Mouse (Mus musculus) spleen, embryonic (tissue): ENCODE results near the gene Fdxr.

ENCODE experiments used
- CTCF ChIA-PET: fragments of 350-600 bp; sonication (Branson Sonifier 250); formaldehyde crosslinking; loops from one replicate; lab custom pipeline; 2022; lab: Charles Lee

Fdxr gene

GRCm38 (mm10) chr11:115276780-115277603 lies at the start of gene Fdxr:
Fdxr (minus strand) TSS chr11:115277050.
- CTCF ChIA-PET = no interaction called here

DNA sequence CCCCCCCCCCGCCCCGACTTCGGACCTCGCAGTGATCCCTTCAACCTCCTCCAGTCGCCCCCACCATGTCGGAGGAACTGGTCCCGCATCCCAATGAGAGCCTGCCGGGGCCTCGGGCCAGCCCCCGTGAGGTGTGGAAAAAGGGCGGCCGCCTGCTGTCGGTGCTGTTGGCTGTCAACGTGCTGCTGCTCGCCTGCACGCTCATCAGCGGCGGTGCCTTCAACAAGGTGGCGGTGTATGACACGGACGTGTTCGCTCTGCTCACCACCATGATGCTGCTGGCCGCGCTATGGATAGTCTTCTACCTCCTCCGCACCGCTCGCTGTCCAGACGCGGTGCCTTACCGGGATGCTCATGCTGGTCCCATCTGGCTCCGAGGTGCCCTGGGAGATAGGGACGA lies 46.5 kb upstream of the Fdxr start:
- CTCF ChIA-PET = interaction anchor here (0.6 kb wide), 1 partner anchor 92 kb away, joined by 5 read pairs; no protein-coding TSS in a partner anchor

- CTCF ChIA-PET = interaction anchor here (0.6 to 1.0 kb wide), 3 partner anchors 31 to 153 kb away, joined by 3 to 5 read pairs (median 5); partner anchors contain the start of gene Armc7
These were observed 45.2 kb upstream of the Fdxr start, which contains the start of gene Ush1g for GRCm38 (mm10) chr11:115321906-115322693. Ush1g (minus strand) TSS chr11:115322041.

- CTCF ChIA-PET = interaction anchor here (0.6 kb wide), 1 partner anchor 678 kb away, joined by 4 read pairs; no protein-coding TSS in a partner anchor
These were observed 43.0 kb upstream of the Fdxr start for GRCm38 (mm10) chr11:115319704-115320383.

DNA sequence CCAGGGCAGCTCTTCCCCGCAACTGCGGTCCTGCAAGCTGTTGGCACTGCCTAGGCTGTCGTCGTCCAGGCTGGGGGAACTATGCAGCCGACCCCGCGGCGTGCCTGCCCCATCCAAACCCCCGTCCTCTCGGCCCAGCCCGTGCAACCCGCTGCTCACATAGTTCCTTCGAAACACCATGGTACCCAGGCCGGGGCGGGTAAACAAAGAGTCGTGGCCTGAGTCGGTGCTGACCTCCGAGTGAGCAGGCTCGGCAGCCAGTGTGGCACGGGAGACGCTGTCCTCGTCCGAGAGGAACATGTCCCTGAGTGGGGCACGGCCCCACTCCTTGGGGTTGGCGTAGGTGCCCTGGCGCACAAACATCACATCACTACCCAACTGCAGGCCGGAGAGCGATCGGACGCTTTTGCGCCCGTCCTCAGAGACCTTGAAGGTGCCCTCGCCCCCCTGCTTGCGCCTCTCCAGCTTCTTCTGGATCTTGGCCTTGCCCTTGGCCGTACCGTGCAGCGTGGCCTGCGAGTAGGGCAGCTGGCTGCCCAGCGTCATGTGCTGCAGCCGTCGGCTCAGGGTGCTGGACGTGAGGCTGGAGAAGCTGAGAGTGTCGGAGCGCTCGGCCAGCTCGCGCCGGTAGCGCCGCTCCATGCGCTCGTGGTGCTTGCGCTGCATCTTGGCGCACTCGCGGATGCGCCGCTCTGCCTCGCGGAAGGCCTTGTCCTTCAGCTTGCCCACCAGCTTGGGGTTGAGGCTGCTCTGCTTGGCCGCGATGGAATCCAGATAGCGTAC lies 41.6 kb upstream of the Fdxr start:
- CTCF ChIA-PET = interaction anchor here (0.6 kb wide), 1 partner anchor 37 kb away, joined by 5 read pairs; no protein-coding TSS in a partner anchor

- CTCF ChIA-PET = no interaction called here
These were observed 40.4 kb upstream of the Fdxr start for GRCm38 (mm10) chr11:115317204-115317603.

- CTCF ChIA-PET = no interaction called here
These were observed 37.4 kb upstream of the Fdxr start for GRCm38 (mm10) chr11:115314249-115314648.

- CTCF ChIA-PET = no interaction called here
These were observed 31.9 kb upstream of the Fdxr start for GRCm38 (mm10) chr11:115308781-115309180.

GRCm38 (mm10) chr11:115306863-115307262 lies 30.0 kb upstream of the Fdxr start, which contains the start of gene Otop2:
Otop2 (plus strand) TSS chr11:115307163.
- CTCF ChIA-PET = no interaction called here

DNA sequence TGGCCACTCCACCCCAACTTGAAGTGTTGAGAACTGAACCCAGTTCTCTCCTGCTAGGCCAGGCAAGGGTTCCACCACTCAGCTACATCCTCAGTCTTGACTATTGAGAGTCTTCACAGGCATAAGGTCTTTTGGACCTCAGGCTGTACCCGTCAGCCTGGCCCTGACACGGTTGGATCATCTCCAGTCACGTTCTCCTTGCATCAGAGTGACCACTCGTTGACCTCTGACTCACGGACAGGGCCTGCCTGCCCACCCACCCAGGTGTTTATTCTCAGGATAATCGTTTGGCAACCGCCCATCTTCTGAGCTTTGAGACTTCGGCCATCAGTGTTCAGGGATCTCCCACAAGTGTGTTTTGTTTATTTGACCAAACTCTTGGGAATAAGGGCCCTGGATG lies 26.3 kb upstream of the Fdxr start:
- CTCF ChIA-PET = no interaction called here

DNA sequence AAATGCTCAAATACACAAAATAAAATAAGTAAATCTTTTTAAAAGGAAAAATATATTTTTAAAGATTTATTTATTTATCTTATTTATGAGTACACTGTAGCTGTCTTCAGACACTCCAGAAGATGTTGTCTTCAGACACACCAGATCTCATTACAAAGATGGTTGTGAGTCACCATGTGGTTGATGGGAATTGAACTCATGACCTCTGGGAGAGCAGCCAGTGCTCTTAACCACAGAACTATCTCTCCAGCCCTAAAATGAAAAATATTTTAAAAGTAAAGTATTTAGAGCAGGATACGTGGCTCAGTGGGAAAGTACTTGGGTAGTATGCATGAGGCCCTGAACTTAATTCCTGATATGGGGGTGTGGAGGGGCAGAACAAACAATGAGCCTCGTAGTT lies 24.5 kb upstream of the Fdxr start:
- CTCF ChIA-PET = no interaction called here

GRCm38 (mm10) chr11:115300745-115301144 lies 23.9 kb upstream of the Fdxr start:
- CTCF ChIA-PET = no interaction called here

DNA sequence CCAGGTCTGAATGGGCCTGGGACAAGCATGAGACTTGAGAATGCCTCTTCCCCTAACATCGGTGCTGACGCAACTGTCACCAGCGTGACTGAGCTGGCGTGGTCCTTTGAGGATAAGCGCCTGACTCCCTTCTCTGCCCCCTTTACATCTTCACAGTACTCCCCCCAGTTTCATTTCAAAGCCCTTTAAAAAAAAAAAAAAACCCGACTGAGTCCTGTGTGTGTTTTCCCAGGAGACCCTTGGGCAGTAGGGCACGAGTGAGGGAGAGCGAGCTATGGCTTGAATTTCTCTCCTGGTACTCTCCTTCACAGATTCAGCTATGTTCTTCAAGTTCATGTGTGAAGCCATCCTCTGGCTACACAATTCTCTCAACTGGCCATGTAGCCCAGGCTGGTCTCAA lies 21.3 kb upstream of the Fdxr start:
- CTCF ChIA-PET = interaction anchor here (0.7 kb wide), 1 partner anchor 40 kb away, joined by 9 read pairs; no protein-coding TSS in a partner anchor

GRCm38 (mm10) chr11:115297214-115297826 lies 20.5 kb upstream of the Fdxr start, which contains the start of gene Fads6:
Fads6 (minus strand) TSS chr11:115297663.
- CTCF ChIA-PET = interaction anchor here (0.7 kb wide), 1 partner anchor 40 kb away, joined by 9 read pairs; no protein-coding TSS in a partner anchor

DNA sequence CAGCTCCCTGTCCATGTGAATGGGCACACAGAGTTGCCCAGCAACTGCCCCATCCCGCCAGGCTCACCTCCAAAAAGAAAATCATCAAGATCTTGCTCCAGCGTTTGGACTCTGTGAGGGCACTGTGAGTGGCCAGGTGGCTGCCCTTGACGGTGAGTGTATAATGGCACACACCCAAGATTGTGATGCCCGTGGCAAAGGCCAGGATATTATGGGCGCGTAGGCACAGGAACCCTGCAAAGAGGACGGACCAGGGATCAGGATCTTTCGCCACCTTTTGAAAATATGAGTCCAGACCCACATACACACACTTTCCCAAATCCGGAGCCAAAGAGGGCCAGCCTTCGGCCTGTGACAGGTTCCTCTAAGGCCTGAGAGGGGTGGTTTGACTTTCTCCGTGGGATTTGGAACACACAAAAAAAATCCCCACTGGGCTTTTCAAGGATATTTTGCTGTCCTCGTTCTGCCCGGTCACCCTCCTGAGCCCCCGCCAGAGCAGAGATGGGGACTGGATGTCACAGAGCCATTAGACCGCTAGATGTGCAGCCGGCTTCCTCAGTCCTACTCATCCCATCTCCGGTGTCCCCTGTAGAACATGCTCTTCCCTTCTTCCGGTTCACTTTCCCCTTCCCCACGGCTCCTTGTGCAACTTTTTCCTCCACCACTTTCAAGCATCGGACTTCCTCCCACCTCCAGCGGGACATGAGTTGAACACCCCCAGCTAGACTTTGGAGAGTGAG lies 19.8 kb upstream of the Fdxr start:
- CTCF ChIA-PET = no interaction called here

DNA sequence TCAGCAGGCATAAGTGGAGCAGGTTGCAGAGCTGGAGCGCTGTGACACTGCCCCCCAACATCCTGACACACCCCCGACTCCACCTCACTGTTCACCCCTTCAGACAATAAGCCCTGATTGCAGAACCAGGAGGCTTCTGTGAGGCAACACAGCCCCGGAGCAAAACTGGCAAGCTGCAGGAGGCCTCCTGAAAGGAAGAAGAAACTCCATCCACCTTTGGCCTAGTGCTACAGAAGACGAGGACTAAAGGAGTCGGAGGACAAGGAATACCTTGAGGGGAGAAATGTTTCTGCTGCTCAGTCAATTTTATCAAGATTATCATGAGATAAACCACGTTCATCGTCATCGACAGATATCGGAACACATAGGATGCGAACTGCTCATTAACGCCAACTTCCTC lies 19.1 kb upstream of the Fdxr start:
- CTCF ChIA-PET = no interaction called here

DNA sequence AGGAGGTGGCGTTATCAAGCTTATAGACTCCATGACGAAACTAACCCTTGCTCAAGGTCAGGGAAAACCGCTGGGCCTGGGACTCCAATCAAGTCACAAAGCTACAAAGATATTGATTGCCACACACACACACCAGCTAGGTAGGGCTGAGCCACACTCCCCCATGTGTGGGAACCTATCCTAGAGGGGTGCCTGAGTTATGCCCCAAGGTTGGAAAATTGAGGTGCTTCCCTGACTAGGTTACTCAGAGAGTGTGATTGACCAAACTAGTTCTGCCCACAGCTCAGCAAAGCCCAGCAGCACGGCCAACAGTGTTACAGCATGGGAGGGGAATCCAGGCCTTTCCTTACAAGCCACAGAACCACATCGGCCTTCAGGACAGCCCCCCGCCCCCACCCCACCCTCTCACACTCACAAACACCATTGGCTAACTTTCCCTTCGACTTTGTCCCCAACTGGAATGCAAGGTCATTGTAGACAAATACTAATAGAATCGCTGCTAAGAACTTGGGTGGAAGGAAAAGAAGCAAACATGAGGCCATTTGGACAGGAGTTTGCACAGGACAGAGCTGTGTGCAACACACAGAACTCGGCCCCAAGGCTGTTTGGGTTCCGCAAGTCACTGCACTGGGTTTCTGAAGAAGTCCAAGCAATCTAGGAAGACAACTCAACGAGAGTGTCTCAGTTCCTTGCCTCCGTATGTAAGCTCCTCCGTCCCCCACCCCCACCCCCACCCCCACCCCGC lies 16.0 kb upstream of the Fdxr start:
- CTCF ChIA-PET = no interaction called here

- CTCF ChIA-PET = no interaction called here
These were observed 14.7 kb upstream of the Fdxr start for GRCm38 (mm10) chr11:115291503-115291902.

GRCm38 (mm10) chr11:115290919-115291318 lies 14.1 kb upstream of the Fdxr start:
- CTCF ChIA-PET = no interaction called here
